Mouse (Mus musculus): Measurements from ENCODE around the gene Gm20388.

Gm20388 gene

DNA sequence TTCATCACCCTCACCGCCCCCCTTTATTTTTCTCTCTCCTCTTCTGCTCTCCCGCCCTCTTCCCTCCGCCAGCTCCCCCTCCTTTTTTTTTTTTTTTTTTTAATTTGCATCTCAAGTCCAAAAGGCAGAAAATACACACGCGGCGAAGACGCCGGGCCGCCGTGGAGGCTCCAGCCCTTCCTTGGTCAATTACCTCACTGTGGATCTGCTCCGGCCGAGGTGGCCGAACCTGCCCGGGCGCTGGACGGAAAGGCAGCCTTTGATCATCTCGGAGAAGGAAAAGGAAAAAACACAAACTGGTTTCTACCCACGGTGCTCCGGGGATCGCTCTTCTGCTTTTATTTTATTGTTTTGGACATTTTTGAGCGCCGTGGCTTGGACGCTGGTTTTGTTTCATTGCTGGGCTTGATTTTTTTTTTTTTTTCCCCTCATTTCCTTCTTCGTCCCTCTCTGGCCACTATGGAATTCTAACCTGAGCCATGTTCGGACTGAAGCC, 578.0 kb downstream of the Gm20388 start:
- DNase-seq (ENCODE audit: low read depth, low spot score): no peak

DNA sequence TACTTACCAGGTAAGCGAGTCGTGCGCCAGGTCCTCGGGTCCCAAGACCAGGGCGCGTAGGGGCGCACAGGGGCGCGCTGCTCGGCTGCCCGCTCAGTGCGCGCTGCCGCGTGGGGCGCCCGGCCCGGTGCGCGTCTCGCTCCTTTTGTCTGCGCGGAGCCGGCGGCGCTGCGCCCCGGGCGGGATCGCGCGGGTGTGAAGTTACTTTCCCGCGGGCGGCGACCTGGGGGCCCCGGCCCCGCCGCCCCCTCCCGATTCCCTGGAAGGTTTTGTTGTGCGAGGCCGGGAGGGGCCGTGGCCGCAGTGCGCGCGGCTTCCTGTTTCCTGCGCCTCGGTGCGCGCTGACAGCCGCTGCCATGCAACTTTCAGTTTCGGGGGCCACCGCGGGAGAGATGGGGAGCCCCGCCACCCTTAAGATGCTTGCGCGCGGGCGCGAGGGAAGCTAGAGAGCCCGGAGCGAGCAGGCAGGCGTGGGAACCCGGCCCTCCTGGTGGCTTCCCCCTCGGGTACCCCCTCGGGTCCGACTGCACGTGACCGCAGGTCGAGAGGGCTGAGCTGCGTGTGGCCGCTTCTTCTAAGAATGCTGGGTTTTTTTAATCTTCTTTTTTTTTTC, 578.6 kb downstream of the Gm20388 start:
- DNase-seq (ENCODE audit: low read depth, low spot score): no peak

DNA sequence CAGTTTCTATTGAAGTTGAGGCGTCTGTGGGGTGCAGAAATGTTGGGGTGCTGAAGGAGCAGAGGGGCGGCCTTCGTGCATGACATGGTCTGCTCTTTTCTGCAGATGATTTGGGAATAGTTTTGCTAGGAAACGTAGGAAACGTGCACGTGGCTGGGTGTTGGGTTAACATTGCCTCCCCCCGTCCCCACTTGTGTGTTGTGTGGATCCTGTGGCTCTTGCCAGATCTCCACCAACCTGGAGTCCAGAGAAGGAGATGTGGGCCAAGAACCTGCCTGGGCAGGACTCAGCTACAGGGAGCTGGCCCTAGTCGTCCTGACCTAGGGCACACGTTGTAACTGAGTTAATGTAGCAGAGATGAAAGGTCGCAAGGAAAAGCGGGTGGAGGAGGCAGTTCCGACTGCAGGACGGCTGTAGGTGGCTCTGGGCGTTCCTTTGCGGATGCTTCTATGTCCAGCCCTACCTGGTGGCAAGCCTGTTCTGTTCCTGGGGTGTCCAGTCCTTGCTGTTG, 579.2 kb downstream of the Gm20388 start:
- DNase-seq (ENCODE audit: low read depth, low spot score): no peak

DNA sequence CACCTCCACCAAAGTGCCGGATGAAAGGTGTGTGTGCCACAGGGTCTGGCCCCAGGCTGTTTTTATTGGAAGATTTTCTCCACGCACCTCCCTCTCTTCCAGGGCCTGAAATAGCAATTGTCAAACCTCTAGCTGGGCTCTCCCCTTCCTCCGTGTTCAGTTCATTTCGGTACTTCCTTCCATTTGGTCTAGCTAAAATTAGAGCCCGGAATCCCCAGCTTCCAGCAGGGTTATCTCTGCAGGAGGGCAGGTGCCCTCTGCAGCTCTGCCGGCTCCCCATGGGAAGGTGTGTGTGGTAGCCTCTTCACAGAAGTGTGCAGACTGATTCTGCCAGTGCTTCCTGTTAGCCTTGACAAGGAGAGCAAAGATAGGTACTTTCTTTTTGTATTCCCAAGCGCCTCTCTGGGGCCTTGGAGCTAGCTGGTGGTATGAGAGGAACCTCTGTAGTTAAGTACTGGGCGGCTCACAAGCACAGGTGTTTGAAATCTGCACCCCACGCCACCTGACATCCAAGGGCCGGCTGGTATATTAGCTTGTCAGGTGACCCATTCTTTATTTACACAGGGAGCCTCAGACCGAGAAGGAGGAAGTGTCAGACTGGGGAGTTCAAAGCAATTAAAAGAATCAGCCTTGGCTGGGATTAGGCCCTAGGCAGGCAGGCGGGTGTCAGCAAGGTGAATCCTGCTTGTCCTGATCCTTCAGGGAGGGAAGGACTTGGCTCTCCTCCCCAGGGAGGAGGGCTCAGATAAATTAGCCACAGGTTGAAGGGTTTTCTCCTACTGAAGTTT, 579.9 kb downstream of the Gm20388 start:
- DNase-seq (ENCODE audit: low read depth, low spot score): no peak

DNA sequence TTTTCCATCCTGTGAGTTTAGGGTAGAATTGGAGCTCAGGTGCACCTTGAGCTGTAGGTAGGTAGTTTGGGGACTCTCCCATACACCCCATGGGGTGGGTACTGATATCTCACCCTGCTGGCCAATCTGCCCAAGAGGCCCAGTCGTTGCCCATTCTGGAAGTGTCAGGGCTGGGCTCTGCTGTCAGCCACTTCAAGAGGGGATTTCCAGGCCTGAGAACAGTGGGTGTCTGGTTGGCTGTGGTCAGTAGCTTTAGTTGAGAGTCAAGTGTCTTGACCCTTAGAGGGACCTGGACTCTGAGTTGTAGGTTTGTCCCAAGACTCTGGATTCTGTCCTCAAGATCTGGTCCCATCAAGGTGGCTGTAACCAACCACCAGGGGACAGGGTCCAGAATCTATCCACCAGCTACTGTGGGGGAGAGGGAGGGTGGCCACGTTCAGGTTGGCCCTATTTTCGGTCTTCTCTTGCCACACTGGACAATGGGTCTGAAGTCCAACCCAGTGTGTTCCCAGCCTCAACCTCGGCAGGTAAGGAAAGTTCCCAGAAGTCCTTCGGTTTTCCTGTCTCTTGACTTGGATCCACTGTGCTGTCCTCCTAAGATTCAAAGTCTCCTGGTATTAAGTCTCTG, 580.6 kb downstream of the Gm20388 start:
- DNase-seq (ENCODE audit: low read depth, low spot score): no peak

DNA sequence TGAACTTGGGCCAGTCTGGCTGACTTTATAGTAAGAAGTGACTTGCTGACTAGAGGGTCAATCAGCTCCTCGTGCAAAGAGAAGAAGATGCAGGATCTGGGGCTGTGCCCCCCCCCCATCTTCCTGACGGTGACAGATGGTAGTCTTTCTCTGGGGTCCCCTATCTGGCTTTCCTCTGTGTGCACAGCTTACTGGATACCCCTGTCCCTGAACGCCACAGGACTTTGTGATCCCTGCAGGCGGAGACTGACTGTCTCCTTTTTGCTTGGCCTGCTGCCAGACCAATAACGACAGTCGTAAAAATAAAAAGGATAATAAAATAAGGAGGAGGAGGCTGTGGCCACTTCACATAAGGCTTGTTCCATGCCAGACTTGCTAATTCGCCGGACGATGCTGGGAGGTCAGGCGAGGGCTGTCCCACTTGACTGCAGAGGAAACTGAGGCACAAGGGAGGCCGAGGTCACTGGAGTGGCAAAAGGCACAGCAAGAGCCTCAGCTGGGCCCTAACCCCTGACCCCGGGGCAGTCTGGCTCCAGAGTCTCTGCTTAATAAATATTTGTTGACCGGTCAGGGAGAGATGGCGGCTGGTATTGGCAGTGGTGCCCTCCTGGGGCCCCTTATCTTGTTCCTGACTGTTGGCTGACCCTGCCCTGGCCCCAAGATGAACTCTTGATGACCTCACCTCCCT, 581.7 kb downstream of the Gm20388 start:
- DNase-seq (ENCODE audit: low read depth, low spot score): no peak

DNA sequence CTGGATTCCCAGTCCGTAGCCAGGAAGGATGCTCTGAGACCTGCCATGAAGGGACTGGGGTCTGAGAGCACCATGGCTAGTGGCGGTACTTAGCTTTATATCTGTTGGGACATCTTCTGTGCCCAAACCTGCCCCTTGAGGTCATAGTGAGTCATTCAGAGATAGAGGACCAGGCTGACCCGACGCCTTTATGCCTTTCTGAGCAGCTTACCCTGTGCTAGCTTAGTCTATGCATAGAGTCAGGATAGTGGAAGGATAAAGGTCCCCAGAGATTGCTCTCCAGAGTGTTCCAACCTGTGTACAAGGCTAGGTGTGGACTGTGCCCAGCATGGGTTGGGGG, 582.2 kb downstream of the Gm20388 start:
- no peak for DNase-seq (ENCODE audit: low read depth, low spot score)

DNA sequence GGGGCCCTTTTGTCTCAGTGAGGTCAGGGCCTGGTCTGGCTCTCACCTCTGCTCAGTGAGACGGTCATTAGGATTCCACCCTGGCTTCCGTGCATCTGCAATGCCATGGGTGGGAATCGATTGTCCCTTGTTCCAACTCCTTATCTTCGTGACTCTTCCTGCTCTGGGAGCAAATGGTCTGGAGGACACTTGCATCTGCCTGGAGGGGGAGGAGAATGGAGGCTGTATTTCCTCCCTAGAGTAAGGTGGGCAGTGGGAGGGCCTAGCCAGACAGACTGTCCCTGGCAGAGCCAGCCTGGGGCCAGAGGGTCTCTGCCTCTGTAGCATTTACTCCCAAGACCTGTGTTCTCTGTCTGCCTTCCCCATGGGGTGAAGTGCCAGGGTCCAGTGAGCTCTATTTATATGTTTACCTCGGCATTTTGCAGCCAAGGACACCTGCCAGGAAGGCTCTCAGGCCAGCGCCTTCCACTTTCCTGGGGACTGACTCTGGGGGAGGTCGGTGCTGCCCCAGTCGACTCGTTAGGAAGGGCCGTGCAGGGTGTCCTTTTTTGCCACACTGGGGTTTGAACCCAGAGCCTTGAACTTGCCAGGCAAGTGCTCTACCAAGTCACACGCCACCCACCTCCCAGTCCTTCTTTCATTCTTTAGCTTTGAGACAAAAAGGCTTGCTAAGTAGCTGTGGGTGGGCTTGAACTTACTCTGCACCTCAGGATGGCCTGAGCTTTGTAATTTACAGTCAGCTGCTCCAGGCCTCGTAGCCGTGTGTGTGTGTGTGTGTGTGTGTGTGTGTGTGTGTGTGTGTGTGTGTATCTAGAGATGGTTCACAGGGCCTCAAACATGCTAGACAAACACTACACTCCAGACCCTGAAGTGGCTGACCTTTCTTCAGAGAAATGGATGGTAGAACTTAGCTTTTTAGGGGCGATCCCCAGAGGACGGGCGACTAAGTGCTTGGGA, 583.1 kb downstream of the Gm20388 start:
- DNase-seq (ENCODE audit: low read depth, low spot score): no peak

DNA sequence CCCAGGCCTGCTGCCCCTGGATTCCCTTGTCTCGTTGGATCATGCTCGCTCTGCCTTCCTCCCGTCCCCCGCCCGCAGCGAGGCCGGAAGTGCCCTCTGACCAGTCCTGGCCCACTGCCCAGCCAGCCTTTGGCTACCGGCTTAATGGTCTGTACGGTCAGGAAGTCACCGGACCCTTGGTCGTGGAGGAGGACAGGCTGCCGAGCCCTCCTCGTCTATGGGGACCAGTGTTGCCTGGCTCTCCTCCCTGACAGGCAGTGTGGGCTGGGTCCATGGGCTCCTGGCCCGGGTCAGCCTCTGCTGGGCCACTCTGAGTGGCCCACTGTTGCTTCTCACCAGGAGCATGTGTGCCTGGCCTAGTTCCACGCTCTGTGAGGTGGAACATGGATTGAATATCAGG, 584.3 kb downstream of the Gm20388 start:
- no peak for DNase-seq (ENCODE audit: low read depth, low spot score)

DNA sequence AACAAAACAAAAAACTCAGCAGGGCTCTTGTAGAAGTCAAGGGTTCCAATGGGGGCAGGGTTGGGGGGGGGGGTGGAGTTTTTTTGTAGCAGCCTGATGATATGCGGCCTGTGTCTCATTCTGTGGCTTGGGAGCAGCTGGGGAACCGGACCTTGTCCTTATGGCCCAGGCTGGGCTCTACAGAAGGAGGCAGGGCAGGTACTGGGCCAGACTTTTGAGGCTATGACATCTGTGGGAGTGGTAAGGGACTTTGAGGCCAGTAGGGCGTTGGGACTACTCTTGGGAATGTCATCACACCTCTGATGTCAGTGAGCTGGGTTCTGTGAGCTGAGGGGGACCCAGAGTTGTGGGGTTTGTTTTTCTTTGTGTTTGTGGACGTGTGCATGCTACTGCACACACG, 584.8 kb downstream of the Gm20388 start:
- no peak for DNase-seq (ENCODE audit: low read depth, low spot score)

DNA sequence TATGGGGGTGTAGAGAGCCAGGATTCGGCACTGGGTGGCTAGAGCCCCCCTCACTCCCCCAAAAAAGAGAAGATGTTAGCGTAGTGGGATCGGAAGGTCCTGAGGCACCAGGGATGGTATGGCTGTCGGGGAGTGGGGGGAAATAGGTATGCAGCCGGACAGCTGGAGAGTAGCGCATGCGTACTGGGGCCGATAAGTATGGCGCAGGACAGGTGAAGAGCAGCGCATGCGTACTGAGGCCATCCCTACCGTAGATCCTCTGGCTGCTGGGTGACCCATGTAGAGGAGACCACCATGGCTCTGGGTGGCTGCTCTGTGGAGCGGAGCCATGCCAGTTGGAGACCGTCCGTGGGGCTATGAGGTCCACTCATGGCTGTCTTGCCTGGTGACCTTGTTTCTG, 585.8 kb downstream of the Gm20388 start:
- DNase-seq (ENCODE audit: low read depth, low spot score): no peak

DNA sequence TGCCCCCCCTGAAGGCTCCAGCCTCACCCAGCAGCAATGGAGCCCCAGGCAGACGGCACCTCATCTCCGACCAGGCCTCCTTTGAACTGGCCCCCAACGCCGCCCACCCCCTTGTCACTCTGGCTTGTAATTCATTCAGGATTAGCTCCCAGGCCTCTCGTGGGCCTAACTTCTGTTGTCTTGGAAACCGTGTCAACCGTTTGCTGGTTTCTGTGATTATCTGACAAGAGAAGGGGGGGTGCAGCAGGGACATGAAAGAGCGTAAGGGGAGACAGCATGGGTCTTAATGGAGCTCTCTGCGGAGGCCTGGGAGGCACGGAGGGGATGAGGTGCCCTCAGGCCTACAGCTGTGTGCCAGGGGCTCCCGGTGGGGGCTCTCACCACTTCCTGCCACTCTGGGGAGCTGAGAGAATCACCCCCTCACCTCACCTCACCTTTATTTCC, 586.9 kb downstream of the Gm20388 start:
- DNase-seq (ENCODE audit: low read depth, low spot score): no peak

DNA sequence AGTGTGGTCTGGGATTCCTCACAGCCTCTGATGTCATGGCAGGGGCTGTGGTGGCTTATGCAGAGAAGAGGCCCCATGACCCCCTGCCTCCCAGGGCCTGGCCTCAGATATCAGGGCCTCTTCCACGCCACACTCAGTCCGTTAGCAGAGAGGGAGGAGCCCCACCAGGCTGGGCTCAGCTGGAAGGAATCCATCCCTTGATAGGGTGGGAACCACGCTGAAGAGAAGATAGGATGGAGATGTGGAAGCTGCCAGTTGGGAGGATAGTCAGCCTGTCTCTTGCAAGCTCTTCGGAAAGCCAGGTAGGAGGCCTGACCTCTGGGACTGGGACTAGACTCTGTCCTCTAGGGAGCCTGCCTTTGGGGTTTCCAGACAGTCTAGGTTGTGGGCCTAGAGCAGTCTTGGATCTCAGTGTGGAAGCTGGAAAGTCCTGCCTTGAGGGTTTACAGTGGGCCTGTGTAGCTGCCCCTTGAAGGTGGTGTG, 587.7 kb downstream of the Gm20388 start:
- no peak for DNase-seq (ENCODE audit: low read depth, low spot score)

DNA sequence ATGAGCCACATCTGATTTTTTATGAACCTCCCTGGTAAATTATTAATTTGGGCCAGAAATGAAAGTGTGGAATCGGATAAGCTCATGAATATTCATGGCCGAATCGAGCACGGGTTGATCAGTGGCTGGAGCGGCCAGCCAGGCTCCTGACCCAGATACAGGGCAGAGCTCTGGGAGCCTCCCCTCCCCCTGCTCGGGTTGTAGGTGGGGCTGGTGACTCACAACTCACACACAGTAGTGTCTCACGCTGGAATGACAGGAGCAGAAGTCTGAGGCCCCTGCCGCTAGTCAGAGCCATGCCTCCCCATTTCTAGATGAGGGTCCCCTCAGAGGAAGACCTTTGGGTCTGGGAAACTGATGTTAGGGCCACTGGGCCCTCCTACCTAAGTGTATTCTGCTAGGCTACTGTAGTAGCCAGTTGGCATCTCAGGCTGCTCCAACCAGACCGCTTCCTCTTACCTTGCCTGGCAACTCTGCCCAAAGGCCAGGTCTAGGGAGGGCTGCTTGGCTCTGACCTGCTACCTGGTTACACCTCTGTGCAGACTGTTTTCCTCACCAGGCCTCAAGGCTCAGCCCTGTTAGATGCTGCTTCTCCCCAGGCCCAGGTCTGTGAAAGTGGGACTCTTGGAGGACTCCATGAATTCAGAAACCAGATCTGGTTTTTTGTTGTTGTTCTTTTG, 588.4 kb downstream of the Gm20388 start:
- DNase-seq (ENCODE audit: low read depth, low spot score): no peak

DNA sequence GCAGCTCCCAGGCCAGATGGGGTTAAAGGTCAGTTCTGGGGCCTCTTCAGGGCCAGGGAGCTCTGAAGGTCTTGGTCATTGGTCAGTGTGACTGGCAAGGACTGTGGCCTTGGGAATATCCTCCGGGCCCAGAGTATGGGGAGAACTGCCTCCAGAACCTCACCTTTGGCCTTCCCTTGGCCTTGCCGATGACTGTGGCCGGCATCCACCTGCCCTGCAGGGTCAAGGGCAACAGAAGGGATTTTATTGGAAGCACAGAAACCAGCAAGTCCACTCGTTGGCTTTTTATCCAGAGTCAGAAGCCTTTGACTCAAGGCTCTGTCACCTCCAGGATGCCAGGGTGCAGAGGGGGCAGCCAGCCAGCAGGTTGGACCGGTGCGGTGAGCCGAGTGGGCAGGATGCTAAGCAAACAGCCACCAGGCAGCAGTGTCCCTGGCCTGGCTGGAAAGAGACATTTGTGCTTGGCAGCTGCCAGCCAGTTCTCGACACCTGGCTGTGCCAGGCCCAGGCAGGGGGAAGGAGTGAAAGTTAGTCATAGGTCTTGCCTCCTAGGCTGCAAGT, 590.1 kb downstream of the Gm20388 start:
- no peak for DNase-seq (ENCODE audit: low read depth, low spot score)

DNA sequence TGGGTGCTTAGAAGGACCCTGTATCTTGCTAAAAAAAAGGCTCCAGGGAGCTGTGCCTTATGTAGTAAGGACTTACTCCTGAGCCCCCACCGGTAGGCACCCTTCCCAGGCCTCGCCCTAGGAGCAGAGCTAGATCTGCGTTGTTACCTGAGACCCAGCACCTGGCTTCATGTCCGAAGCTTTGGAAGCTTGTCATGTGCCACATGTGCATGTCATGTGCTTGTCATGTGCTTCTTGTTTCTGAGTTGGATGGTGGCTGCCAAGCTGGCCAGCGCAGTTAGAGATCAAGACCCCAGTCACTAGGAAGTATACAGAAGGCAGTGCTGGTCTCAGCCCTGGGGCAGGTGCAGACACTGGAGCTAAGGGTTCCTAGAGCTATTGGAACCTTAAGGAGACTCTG, 590.8 kb downstream of the Gm20388 start:
- no peak for DNase-seq (ENCODE audit: low read depth, low spot score)

DNA sequence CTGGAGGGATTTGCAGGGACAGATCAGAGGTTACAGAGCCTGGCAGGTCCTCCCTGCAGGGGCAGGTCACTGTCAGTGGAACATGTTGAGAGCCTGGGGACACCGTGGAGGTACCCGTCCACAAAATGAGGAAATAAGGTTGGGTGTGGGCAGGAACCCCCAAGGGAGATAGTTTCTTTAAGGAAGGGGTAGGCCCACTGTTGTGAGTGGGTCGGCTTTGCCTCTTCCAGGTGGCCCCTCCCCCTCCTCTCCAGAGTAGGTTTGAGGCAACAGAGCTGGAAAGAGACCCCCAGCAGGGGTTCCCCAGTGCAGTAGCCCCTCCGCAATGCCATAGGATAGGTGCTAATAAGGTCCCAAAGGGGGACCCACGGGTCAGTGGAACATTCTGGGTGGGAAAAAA, 591.8 kb downstream of the Gm20388 start:
- no peak for DNase-seq (ENCODE audit: low read depth, low spot score)

DNA sequence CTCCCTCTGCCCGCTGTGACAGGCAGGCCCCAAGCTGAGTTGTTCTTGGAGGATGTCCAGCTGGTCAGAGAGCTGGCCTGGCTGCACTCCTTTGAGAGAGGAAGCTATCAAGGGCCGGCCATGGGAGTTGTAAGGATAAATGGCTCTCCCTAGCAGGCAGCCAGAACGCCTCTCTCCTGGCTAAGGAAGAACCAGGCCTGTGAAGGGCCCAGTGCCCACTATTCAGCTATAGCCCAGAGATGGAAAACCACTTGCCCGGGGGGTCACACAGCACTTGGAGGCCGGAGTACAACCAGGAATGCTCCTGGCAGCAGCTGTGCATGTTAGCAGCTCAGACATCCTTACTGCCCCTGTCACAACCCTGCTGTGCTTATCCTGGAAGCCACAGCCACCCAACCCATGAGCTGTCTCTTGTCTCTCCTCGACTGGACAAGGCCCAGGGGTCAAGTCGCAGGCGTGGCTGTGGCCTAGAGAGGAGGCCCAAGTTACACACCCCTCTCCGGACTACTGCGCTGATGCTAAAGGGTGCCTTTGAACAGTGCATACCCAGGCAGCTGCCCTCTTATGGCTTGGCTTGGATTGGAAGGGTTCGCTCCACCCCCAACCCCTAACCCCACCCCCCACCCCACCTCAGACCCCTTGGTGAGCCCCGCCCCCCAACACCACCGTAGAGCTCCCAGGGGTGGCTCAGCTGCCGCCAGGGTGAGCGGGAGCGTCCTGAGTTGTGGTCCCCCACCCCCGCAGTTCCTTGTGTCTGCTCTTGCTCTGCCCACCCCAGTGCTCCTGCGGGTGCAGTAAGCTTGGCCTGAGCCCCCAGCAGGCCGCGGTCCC, 593.8 kb downstream of the Gm20388 start:
- DNase-seq (ENCODE audit: low read depth, low spot score): no peak

DNA sequence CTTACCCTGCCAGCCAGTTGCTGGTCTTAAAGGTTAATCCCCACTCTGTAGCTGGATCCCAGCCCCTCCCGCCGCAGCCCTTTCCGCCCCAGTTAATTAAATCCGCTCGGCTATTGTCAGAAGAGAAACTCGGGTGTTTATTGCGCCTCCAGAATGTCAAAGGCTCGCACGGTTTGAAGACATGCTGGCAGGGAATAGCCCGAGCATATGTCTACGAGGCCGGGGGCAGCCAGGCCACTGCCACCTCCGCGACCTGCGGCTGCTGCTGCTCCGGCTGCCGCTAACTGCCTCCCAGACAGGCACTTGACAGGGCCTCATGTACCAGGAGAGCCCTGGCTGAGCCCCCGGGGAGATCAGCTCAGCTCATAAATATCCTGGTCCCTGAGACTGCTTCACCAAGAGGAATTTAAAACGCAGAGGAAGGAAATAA, 594.5 kb downstream of the Gm20388 start:
- DNase-seq (ENCODE audit: low read depth, low spot score): no peak

Measured in c-Kit-negative CD71-positive TER-119-positive erythroid progenitor cells, embryonic 14.5 days (primary cell).